Mouse (Mus musculus) ES-E14 (cell line): Measurements from ENCODE around the gene Prdx1.

Experiments used
- CHD2 ChIP-seq: IDR thresholded peaks from 2 replicates; pipeline ENCODE4 v1.6.1; 2014; ENCODE audit warnings: mild to moderate bottlenecking, low read depth, low read length, inconsistent platforms
- HCFC1 ChIP-seq: IDR thresholded peaks from 2 replicates; pipeline ENCODE4 v1.6.1; 2012; ENCODE audit warnings: low read length, inconsistent platforms, borderline replicate concordance; ENCODE audit not compliant: insufficient read depth
- ZC3H11A ChIP-seq: IDR thresholded peaks from 2 replicates; pipeline ENCODE4 v1.6.1; 2012; ENCODE audit warnings: low read depth, mild to moderate bottlenecking, inconsistent platforms, low read length, borderline replicate concordance
- ZNF384 ChIP-seq: IDR thresholded peaks from 2 replicates; pipeline ENCODE4 v1.6.1; 2012; ENCODE audit warnings: low read depth, low read length, inconsistent platforms

- no peak for TF ChIP-seq ZC3H11A
- no peak for TF ChIP-seq CHD2
- TF ChIP-seq ZNF384, result no peak
- TF ChIP-seq HCFC1, result no peak
Measured at GRCm38 (mm10) chr4:116700964-116701363, 15.6 kb downstream of the Prdx1 start.
